Mouse (Mus musculus) layer of hippocampus, postnatal 36 days (tissue): ENCODE measurements around the gene Cap2. TPM values are rescaled to one million over a fixed set of nuclear protein-coding genes. Genes with fewer than 3 reads are reported as not detected.

Source experiments
- DNase-seq, 2 experiments: peaks; one replicate each; pipeline ENCODE4 v3.0.0; 2022
- total RNA-seq, 2 experiments: library from RNA; stranded (reverse); gene quantifications; 2 replicates each; pipeline ENCODE4 v1.2.3; 2021

Gene Cap2
- total RNA-seq, 2 experiments from 2014 or later = 207 to 228 TPM

GRCm38 (mm10) chr13:46571961-46572647 is 70.5 kb downstream of the Cap2 start:
- peak; percentile 26 to 36 for DNase-seq

- DNase-seq = no peak
Observed at GRCm38 (mm10) chr13:46572648-46573163, 71.1 kb downstream of the Cap2 start.

GRCm38 (mm10) chr13:46574201-46574600 is 72.6 kb downstream of the Cap2 start:
- DNase-seq = no peak

- DNase-seq = no peak
Observed at GRCm38 (mm10) chr13:46574707-46575106, 73.1 kb downstream of the Cap2 start.

- peak; percentile 31 for DNase-seq
Observed at GRCm38 (mm10) chr13:46584860-46585259, 83.2 kb downstream of the Cap2 start.

GRCm38 (mm10) chr13:46587717-46588289 is 86.2 kb downstream of the Cap2 start:
- no peak for DNase-seq

- DNase-seq = no peak
Observed at GRCm38 (mm10) chr13:46588606-46589005, 87.0 kb downstream of the Cap2 start.

GRCm38 (mm10) chr13:46590885-46591284 is 89.2 kb downstream of the Cap2 start:
- no peak for DNase-seq

- no peak for DNase-seq
Observed at GRCm38 (mm10) chr13:46600694-46601093, 99.0 kb downstream of the Cap2 start.

- no peak for DNase-seq
Observed at GRCm38 (mm10) chr13:46601386-46601785, 99.7 kb downstream of the Cap2 start.

- DNase-seq = no peak
Observed at GRCm38 (mm10) chr13:46602674-46603073, 101.0 kb downstream of the Cap2 start.

GRCm38 (mm10) chr13:46611033-46611432 is 109.4 kb downstream of the Cap2 start:
- no peak for DNase-seq

GRCm38 (mm10) chr13:46613694-46614272 is 112.1 kb downstream of the Cap2 start:
- no peak for DNase-seq

GRCm38 (mm10) chr13:46616673-46617362 is 115.2 kb downstream of the Cap2 start:
- no peak for DNase-seq

GRCm38 (mm10) chr13:46619633-46620032 is 118.0 kb downstream of the Cap2 start:
- DNase-seq = peak in 1 of 2 experiments; percentile 20

GRCm38 (mm10) chr13:46620964-46621757 is 119.5 kb downstream of the Cap2 start:
- no peak for DNase-seq

- no peak for DNase-seq
Observed at GRCm38 (mm10) chr13:46626608-46627007, 125.0 kb downstream of the Cap2 start.

GRCm38 (mm10) chr13:46627841-46628240 is 126.2 kb downstream of the Cap2 start:
- DNase-seq = peak; percentile 16 to 29

- no peak for DNase-seq
Observed at GRCm38 (mm10) chr13:46629391-46629790, 127.7 kb downstream of the Cap2 start.

- no peak for DNase-seq
Observed at GRCm38 (mm10) chr13:46632796-46633195, 131.1 kb downstream of the Cap2 start.

- peak; percentile 58 to 59 for DNase-seq
Observed at GRCm38 (mm10) chr13:46633320-46634132, 131.9 kb downstream of the Cap2 start.
